Mouse (Mus musculus) stomach, embryonic 16.5 days (tissue): Measurements from ENCODE around the gene Epo. TPM values are rescaled to one million over a fixed set of nuclear protein-coding genes. Genes with fewer than 3 reads are reported as not detected.
A peak's percentile ranks its signal among the peaks of the same experiment; 100 is the strongest.

Source experiments
- ATAC-seq: fragments of 200-750 bp; cut with Nextera tagmentation; 2 replicates; pipeline ENCODE4 v1.8.0; 2017; ENCODE audit warnings: moderate number of reproducible peaks, moderate TSS enrichment; ENCODE audit not compliant: insufficient read depth, low FRiP score
- H3K27ac ChIP-seq: fragments of 300-500 bp; sonication (generic); 2 replicates; pipeline ENCODE4 v1.5.1; 2014; ENCODE audit warnings: low read length
- H3K27me3 ChIP-seq: fragments of 300-500 bp; sonication (generic); 2 replicates; pipeline ENCODE4 v1.6.1; 2014; ENCODE audit warnings: low read length, control low read depth, mixed read lengths; ENCODE audit not compliant: control insufficient read depth, insufficient read depth
- H3K36me3 ChIP-seq: fragments of 300-500 bp; sonication (generic); 2 replicates; pipeline ENCODE4 v1.6.1; 2014; ENCODE audit warnings: low read length; ENCODE audit not compliant: control insufficient read depth, insufficient read depth
- H3K4me1 ChIP-seq: fragments of 300-500 bp; sonication (generic); 2 replicates; pipeline ENCODE4 v1.6.1; 2014; ENCODE audit warnings: low read length, control low read depth, mixed read lengths; ENCODE audit not compliant: control insufficient read depth, insufficient read depth
- H3K4me2 ChIP-seq: fragments of 300-500 bp; sonication (generic); 2 replicates; pipeline ENCODE4 v1.6.1; 2014; ENCODE audit warnings: low read depth, low read length, mixed read lengths
- H3K4me3 ChIP-seq: fragments of 300-500 bp; sonication (generic); replicated peaks from 2 replicates; pipeline ENCODE4 v1.5.1; 2014; ENCODE audit warnings: mild to moderate bottlenecking, low read length
- H3K9ac ChIP-seq: fragments of 300-500 bp; sonication (generic); 2 replicates; pipeline ENCODE4 v1.6.1; 2014; ENCODE audit warnings: low read length
- H3K9me3 ChIP-seq: fragments of 300-500 bp; sonication (generic); replicated peaks from 2 replicates; pipeline ENCODE4 v1.6.1; 2016; ENCODE audit warnings: low read length, control low read depth; ENCODE audit not compliant: control insufficient read depth
- WGBS: fragments of 180-500 bp; shearing (Covaris S2); extraction: QIAGEN DNeasy Blood & Tissue Kit; methylation state at CpG from one replicate; pipeline ENCODE4 v1.1.7; 2014; 5-methylcytosine and 5-hydroxymethylcytosine counted together
- polyA plus RNA-seq: library from polyadenylated mRNA; unstranded; fragments of >200 nt; fragmentation: Nextera tagmentation; extraction: Ambion mirVana; gene quantifications from 2 replicates; pipeline ENCODE4 v1.2.1, GENCODE M21; 2015

Gene Epo
- polyA plus RNA-seq, 1 experiment from 2014 or later: not detected

- no peaks in the 10 kb centered on the region for H3K27me3 ChIP-seq
- H3K4me3 ChIP-seq: no peak overlapping the region
- peaks cover 19% of the 10 kb centered on the region for H3K4me1 ChIP-seq
- H3K27ac ChIP-seq: 0 out of 2 replicates have a peak overlapping the region, but pooled peaks have one; percentile 42
- H3K4me2 ChIP-seq: no peak overlapping the region
- peaks cover 25% of the 10 kb centered on the region for H3K36me3 ChIP-seq
- H3K9ac ChIP-seq: no peak overlapping the region; the same call in 1 of the 2 replicates
- no peak for ATAC-seq
- H3K9me3 ChIP-seq: no peaks in the 10 kb centered on the region
- WGBS: 42% methylated on average over 16 of the region's 16 CpGs
Measured at GRCm38 (mm10) chr5:137526192-137526936, 6.7 kb downstream of the Epo start.

GRCm38 (mm10) chr5:137525511-137525910 lies 7.5 kb downstream of the Epo start:
- H3K4me1 ChIP-seq: peaks cover 16% of the 10 kb centered on the region
- H3K4me3 ChIP-seq: no peak overlapping the region
- no peak overlapping the region for H3K4me2 ChIP-seq
- H3K9ac ChIP-seq: no peak overlapping the region
- H3K27me3 ChIP-seq: no peaks in the 10 kb centered on the region
- no peak for ATAC-seq
- no peak overlapping the region; the same call in 1 of the 2 replicates for H3K27ac ChIP-seq
- H3K36me3 ChIP-seq: peaks cover 25% of the 10 kb centered on the region
- no peaks in the 10 kb centered on the region for H3K9me3 ChIP-seq
- 70% methylated on average over 16 of the region's 16 CpGs for WGBS

GRCm38 (mm10) chr5:137524671-137525070 lies 8.4 kb downstream of the Epo start:
- Histone ChIP-seq H3K4me1 (peaks cover 10% of the 10 kb centered on the region), H3K9me3 (no peaks in the 10 kb centered on the region), H3K36me3 (peaks cover 30% of the 10 kb centered on the region), H3K27ac (no peak overlapping the region), H3K4me3 (no peak overlapping the region), H3K27me3 (no peaks in the 10 kb centered on the region), H3K4me2 (no peak overlapping the region), H3K9ac (no peak overlapping the region)
- no peak for ATAC-seq
- 87% methylated on average over 13 of the region's 13 CpGs for WGBS

- no peak for ATAC-seq
- WGBS: 81% methylated on average over 8 of the region's 8 CpGs
- Histone ChIP-seq H3K9me3 (no peaks in the 10 kb centered on the region), H3K4me1 (peaks cover 10% of the 10 kb centered on the region), H3K27me3 (no peaks in the 10 kb centered on the region), H3K27ac (no peak overlapping the region), H3K9ac (no peak overlapping the region), H3K4me3 (no peak overlapping the region), H3K4me2 (no peak overlapping the region), H3K36me3 (peaks cover 31% of the 10 kb centered on the region)
Measured at GRCm38 (mm10) chr5:137524251-137524515, 8.9 kb downstream of the Epo start.

GRCm38 (mm10) chr5:137523396-137524250 lies 9.4 kb downstream of the Epo start:
- H3K36me3 ChIP-seq: peaks cover 35% of the 10 kb centered on the region
- no peak overlapping the region for H3K27ac ChIP-seq
- no peak overlapping the region for H3K4me3 ChIP-seq
- no peaks in the 10 kb centered on the region for H3K9me3 ChIP-seq
- no peak for ATAC-seq
- H3K4me1 ChIP-seq: peaks cover 10% of the 10 kb centered on the region
- 81% methylated on average over 25 of the region's 25 CpGs for WGBS
- no peak overlapping the region for H3K4me2 ChIP-seq
- H3K27me3 ChIP-seq: no peaks in the 10 kb centered on the region
- H3K9ac ChIP-seq: no peak overlapping the region

GRCm38 (mm10) chr5:137522711-137523110 lies 10.3 kb downstream of the Epo start:
- Histone ChIP-seq H3K4me3 (no peak overlapping the region), H3K9me3 (no peaks in the 10 kb centered on the region), H3K9ac (no peak overlapping the region), H3K27ac (no peak overlapping the region), H3K27me3 (no peaks in the 10 kb centered on the region), H3K4me1 (peaks cover 10% of the 10 kb centered on the region), H3K36me3 (peaks cover 32% of the 10 kb centered on the region), H3K4me2 (no peak overlapping the region)
- ATAC-seq: no peak
- 73% methylated on average over 11 of the region's 11 CpGs for WGBS

- WGBS: 76% methylated on average over 9 of the region's 9 CpGs
- no peak overlapping the region for H3K4me3 ChIP-seq
- H3K9me3 ChIP-seq: no peaks in the 10 kb centered on the region
- H3K27ac ChIP-seq: no peak overlapping the region
- no peak overlapping the region for H3K9ac ChIP-seq
- no peak for ATAC-seq
- peaks cover 31% of the 10 kb centered on the region for H3K36me3 ChIP-seq
- no peaks in the 10 kb centered on the region for H3K27me3 ChIP-seq
- peaks cover 5% of the 10 kb centered on the region for H3K4me1 ChIP-seq
- no peak overlapping the region for H3K4me2 ChIP-seq
Measured at GRCm38 (mm10) chr5:137521861-137522260, 11.2 kb downstream of the Epo start.

- no peaks in the 10 kb centered on the region for H3K4me1 ChIP-seq
- H3K4me3 ChIP-seq: no peak overlapping the region
- ATAC-seq: no peak
- H3K36me3 ChIP-seq: peaks cover 31% of the 10 kb centered on the region
- no peaks in the 10 kb centered on the region for H3K27me3 ChIP-seq
- H3K27ac ChIP-seq: no peak overlapping the region
- H3K9me3 ChIP-seq: no peaks in the 10 kb centered on the region
- no peak overlapping the region for H3K4me2 ChIP-seq
- no peak overlapping the region for H3K9ac ChIP-seq
- WGBS: 91% methylated on average over 27 of the region's 27 CpGs
Measured at GRCm38 (mm10) chr5:137519691-137520550, 13.1 kb downstream of the Epo start.
